Mouse (Mus musculus) intestine, embryonic 16.5 days (tissue): ENCODE measurements around the gene Pitpna. TPM values are rescaled to one million over a fixed set of nuclear protein-coding genes. Genes with fewer than 3 reads are reported as not detected.
A peak's percentile ranks its signal among the peaks of the same experiment; 100 is the strongest.

Source experiments
- ATAC-seq: fragments of 200-750 bp; cut with Nextera tagmentation; 2 replicates; pipeline ENCODE4 v1.8.0; 2017; ENCODE audit warnings: moderate TSS enrichment, moderate library complexity
- H3K27ac ChIP-seq: fragments of 300-500 bp; sonication (generic); 2 replicates; pipeline ENCODE4 v1.5.1; 2014; ENCODE audit warnings: mild to moderate bottlenecking, low read length
- H3K27me3 ChIP-seq: fragments of 300-500 bp; sonication (generic); replicated peaks from 2 replicates; pipeline ENCODE4 v1.6.1; 2014; ENCODE audit warnings: low read length, control low read depth, mixed read lengths; ENCODE audit not compliant: control insufficient read depth, insufficient read depth
- H3K36me3 ChIP-seq: fragments of 300-500 bp; sonication (generic); 2 replicates; pipeline ENCODE4 v1.6.1; 2014; ENCODE audit warnings: low read length, control low read depth; ENCODE audit not compliant: control insufficient read depth, insufficient read depth
- H3K4me1 ChIP-seq: fragments of 300-500 bp; sonication (generic); 2 replicates; pipeline ENCODE4 v1.6.1; 2014; ENCODE audit warnings: low read length, control low read depth, mixed read lengths; ENCODE audit not compliant: control insufficient read depth, insufficient read depth
- H3K4me2 ChIP-seq: fragments of 300-500 bp; sonication (generic); 2 replicates; pipeline ENCODE4 v1.6.1; 2014; ENCODE audit warnings: low read depth, low read length, control low read depth
- H3K4me3 ChIP-seq: fragments of 300-500 bp; sonication (generic); 2 replicates; pipeline ENCODE4 v1.5.1; 2014; ENCODE audit warnings: mild to moderate bottlenecking, low read length
- H3K9ac ChIP-seq: fragments of 300-500 bp; sonication (generic); 2 replicates; pipeline ENCODE4 v1.6.1; 2014; ENCODE audit warnings: low read depth, low read length
- H3K9me3 ChIP-seq: fragments of 300-500 bp; sonication (generic); 2 replicates; pipeline ENCODE4 v1.6.1; 2016; ENCODE audit warnings: low read length, control low read depth; ENCODE audit not compliant: control insufficient read depth
- WGBS: fragments of 180-500 bp; shearing (Covaris S2); extraction: QIAGEN DNeasy Blood & Tissue Kit; methylation state at CpG from one replicate; pipeline ENCODE4 v1.1.7; 2014; 5-methylcytosine and 5-hydroxymethylcytosine counted together
- polyA plus RNA-seq: library from polyadenylated mRNA; unstranded; fragments of >200 nt; fragmentation: Nextera tagmentation; extraction: Ambion mirVana; gene quantifications from 2 replicates; pipeline ENCODE4 v1.2.1, GENCODE M21; 2015

Pitpna gene
- polyA plus RNA-seq, 1 experiment from 2014 or later, result 84.2 TPM

- H3K4me3 ChIP-seq, result no peak overlapping the region
- 0 out of 2 replicates have a peak, but pooled peaks cover 2% of the 10 kb centered on the region for H3K4me1 ChIP-seq
- no peak for ATAC-seq
- no peak overlapping the region for H3K9ac ChIP-seq
- H3K36me3 ChIP-seq, result peaks cover 12% of the 10 kb centered on the region
- no peak overlapping the region for H3K27ac ChIP-seq
- WGBS, result 74% methylated on average over 5 of the region's 5 CpGs
- no peaks in the 10 kb centered on the region for H3K27me3 ChIP-seq
- no peak overlapping the region for H3K4me2 ChIP-seq
- H3K9me3 ChIP-seq, result no peaks in the 10 kb centered on the region
These were observed 31.2 kb downstream of the Pitpna start for GRCm38 (mm10) chr11:75619133-75619532.

GRCm38 (mm10) chr11:75620136-75620780, 32.4 kb downstream of the Pitpna start:
- Histone ChIP-seq H3K9me3 (no peaks in the 10 kb centered on the region), H3K9ac (no peak overlapping the region), H3K27ac (peak overlapping the region; percentile 27; the same call in 1 of the 2 replicates), H3K27me3 (no peaks in the 10 kb centered on the region), H3K4me3 (no peak overlapping the region), H3K4me2 (no peak overlapping the region), H3K36me3 (peaks cover 10% of the 10 kb centered on the region), H3K4me1 (0 out of 2 replicates have a peak, but pooled peaks cover 2% of the 10 kb centered on the region)
- ATAC-seq, result 0 out of 2 replicates have a peak, but pooled peaks have one; percentile 11
- 71% methylated on average over 12 of the region's 12 CpGs for WGBS

DNA sequence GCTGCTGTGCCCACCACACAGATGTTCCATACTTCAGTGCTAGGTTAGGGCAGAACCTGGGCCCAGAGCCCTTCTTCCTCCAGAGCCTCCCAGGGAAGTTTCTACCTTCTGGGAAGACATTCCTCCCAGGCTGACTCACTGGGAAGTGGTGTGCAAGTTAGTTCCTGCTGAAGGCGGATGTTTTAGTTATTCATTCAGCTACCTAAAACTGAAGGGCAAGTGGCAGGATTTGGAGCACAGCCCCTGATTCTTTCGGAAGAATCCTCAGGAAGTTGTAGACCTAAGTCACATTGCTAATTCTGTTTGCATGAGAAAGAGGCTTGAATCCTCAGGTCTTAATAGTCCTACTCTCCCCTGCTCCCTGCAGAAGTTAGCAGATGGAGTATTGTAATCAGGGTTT, 33.5 kb downstream of the Pitpna start:
- Histone ChIP-seq H3K9ac (peak overlapping the region; percentile 14; the same call in 1 of the 2 replicates), H3K4me1 (0 out of 2 replicates have a peak, but pooled peaks cover 2% of the 10 kb centered on the region), H3K36me3 (peaks cover 6% of the 10 kb centered on the region), H3K4me3 (no peak overlapping the region), H3K4me2 (no peak overlapping the region), H3K9me3 (no peaks in the 10 kb centered on the region), H3K27me3 (no peaks in the 10 kb centered on the region), H3K27ac (peak overlapping the region; percentile 72; the same call in 1 of the 2 replicates)
- no peak for ATAC-seq
- WGBS, result 82% methylated on average over 2 of the region's 2 CpGs

DNA sequence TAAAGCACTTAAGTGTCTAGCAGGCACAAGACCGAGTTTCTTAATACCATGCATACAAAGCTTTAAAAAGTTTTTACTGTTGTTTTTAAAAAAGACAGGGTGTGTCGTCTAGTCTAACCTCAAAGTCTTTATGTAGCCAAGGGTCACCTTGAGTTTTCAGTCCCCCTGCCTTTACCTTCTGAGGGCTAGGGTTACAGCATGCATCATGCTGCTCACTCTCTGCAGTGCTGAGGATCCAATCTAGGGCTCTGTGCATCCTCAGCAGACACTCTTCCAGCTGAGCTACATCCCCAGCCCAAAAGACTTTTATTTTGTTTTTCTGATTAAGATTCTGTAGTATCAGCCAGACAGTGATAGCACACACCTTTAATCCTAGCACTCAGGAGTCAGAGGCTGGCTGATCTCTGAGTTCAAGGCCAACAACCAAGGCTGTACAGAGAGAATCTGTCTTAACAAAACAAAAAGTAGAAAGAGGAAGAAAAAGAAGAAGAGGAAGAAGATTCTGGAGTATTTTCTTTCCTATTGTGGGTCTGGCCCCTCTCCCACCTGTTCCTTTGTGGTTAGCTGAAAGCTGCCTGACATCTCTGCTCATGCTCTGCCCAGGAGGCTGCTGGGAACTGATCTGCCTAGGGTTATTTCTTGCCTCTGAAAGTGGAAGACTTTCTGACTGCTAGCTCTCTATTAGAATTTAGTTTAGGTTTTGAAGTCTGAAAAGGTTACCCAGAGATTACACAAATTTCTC, 34.9 kb downstream of the Pitpna start:
- WGBS, result 88% methylated on average over 2 of the region's 2 CpGs
- no peak overlapping the region for H3K27ac ChIP-seq
- peaks cover 7% of the 10 kb centered on the region; the same call in 1 of the 2 replicates for H3K36me3 ChIP-seq

GRCm38 (mm10) chr11:75624102-75624554, 36.2 kb downstream of the Pitpna start:
- no peak overlapping the region for H3K4me3 ChIP-seq
- no peak for ATAC-seq
- no peak overlapping the region for H3K9ac ChIP-seq
- H3K36me3 ChIP-seq, result peaks cover 5% of the 10 kb centered on the region
- WGBS, result 64% methylated on average over 2 of the region's 2 CpGs
- peak overlapping the region; percentile 52; the same call in 1 of the 2 replicates for H3K27ac ChIP-seq
- H3K27me3 ChIP-seq, result no peaks in the 10 kb centered on the region
- H3K4me2 ChIP-seq, result no peak overlapping the region
- no peaks in the 10 kb centered on the region for H3K9me3 ChIP-seq
- H3K4me1 ChIP-seq, result 0 out of 2 replicates have a peak, but pooled peaks cover 2% of the 10 kb centered on the region

More for the DNA sequence above, 34.9 kb downstream of the Pitpna start:
- H3K9ac ChIP-seq, result no peak overlapping the region
- H3K9me3 ChIP-seq, result no peaks in the 10 kb centered on the region
- H3K27me3 ChIP-seq, result no peaks in the 10 kb centered on the region
- H3K4me2 ChIP-seq, result no peak overlapping the region
- 0 out of 2 replicates have a peak, but pooled peaks cover 2% of the 10 kb centered on the region for H3K4me1 ChIP-seq
- H3K4me3 ChIP-seq, result no peak overlapping the region
- ATAC-seq, result no peak

- ATAC-seq, result no peak
- peaks cover 5% of the 10 kb centered on the region for H3K36me3 ChIP-seq
- WGBS, result 89% methylated on average over 4 of the region's 4 CpGs
- H3K9ac ChIP-seq, result no peak overlapping the region
- no peak overlapping the region for H3K4me2 ChIP-seq
- no peaks in the 10 kb centered on the region for H3K9me3 ChIP-seq
- H3K4me3 ChIP-seq, result no peak overlapping the region
- no peak overlapping the region for H3K27ac ChIP-seq
- H3K4me1 ChIP-seq, result 0 out of 2 replicates have a peak, but pooled peaks cover 11% of the 10 kb centered on the region
- H3K27me3 ChIP-seq, result no peaks in the 10 kb centered on the region
These were observed 37.9 kb downstream of the Pitpna start for GRCm38 (mm10) chr11:75625820-75626219.

- Histone ChIP-seq H3K9ac (peak overlapping the region; percentile 79), H3K4me1 (peaks cover 23% of the 10 kb centered on the region; the same call in 1 of the 2 replicates), H3K9me3 (no peaks in the 10 kb centered on the region), H3K27me3 (no peaks in the 10 kb centered on the region), H3K36me3 (peaks cover 5% of the 10 kb centered on the region), H3K4me2 (peak overlapping the region; percentile 65), H3K27ac (peak overlapping the region; percentile 72), H3K4me3 (peak overlapping the region; percentile 88)
- ATAC-seq, result no peak
- WGBS, result 6% methylated on average over 5 of the region's 5 CpGs
These were observed 42.2 kb downstream of the Pitpna start for GRCm38 (mm10) chr11:75630098-75630497.

- under 1% methylated on average over 53 of the region's 53 CpGs for WGBS
- H3K4me1 ChIP-seq, result peaks cover 26% of the 10 kb centered on the region; the same call in 1 of the 2 replicates
- H3K4me2 ChIP-seq, result peak within 1 kb of the TSS; percentile 83
- peak within 1 kb of the TSS; percentile 79 for H3K9ac ChIP-seq
- no peaks in the 10 kb centered on the region for H3K27me3 ChIP-seq
- H3K4me3 ChIP-seq, result peak within 1 kb of the TSS; percentile 88
- peak; percentile 99 for ATAC-seq
- H3K36me3 ChIP-seq, result peaks cover 5% of the 10 kb centered on the region
- no peaks in the 10 kb centered on the region for H3K9me3 ChIP-seq
- H3K27ac ChIP-seq, result peak within 1 kb of the TSS; percentile 72
These were observed 42.8 kb downstream of the Pitpna start, which contains the start of gene Inpp5k for GRCm38 (mm10) chr11:75630645-75631229. Gene Inpp5k, plus strand, starts transcription at chr11:75630988.
